Mouse (Mus musculus): ENCODE measurements around the gene Lars2. TPM values are rescaled to one million over a fixed set of nuclear protein-coding genes. Genes with fewer than 3 reads are reported as not detected.
"Not testable (repeated sequence)": the region's sequence is repeated elsewhere in the genome, so short reads cannot be mapped to it uniquely, and the experiment has no call there.

Lars2 gene
- total and polyA plus RNA-seq, 3 experiments: 634 to 10,095 (median 684) TPM

DNA sequence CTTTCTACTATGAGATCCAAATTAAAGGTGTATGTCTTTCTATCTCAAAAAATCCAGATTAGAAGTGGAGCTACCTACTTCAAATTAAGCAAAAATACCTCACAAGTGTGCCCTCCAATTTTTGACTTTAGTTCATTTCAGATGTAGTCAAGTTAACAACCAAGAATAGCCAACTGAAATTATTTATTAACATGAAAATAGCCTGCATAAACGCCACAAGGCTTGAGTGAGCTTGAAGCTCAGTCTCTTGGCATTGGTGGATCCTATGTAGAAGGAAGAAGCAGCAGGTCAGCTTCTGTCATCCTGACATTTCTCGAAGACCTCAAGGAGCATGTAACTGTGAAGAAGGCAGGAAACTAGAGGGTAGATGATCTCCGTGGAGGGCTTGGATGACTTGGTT is 38.4 kb upstream of the Lars2 start:
- peaks cover 0 to 10% of the 10 kb centered on the region in 2 experiments; a peak in 3 of 4 replicates for H3K27me3 ChIP-seq (ENCODE audit: control insufficient read depth in 1 of 2, insufficient read depth in 2 of 2, low read length in 2 of 2)
- no peaks in the 10 kb centered on the region for H3K4me1 ChIP-seq (ENCODE audit: control insufficient read depth in 1 of 2, insufficient read depth in 2 of 2, low read length in 2 of 2)
- TF ChIP-seq USF1 (IDR thresholded peaks at IDR 0.05; ENCODE audit: low read depth, low read length) (no peak), ZNF384 (IDR thresholded peaks at IDR 0.05; ENCODE audit: low read depth, low read length) (no peak), ZKSCAN1 (IDR thresholded peaks at IDR 0.05; ENCODE audit: low read depth, low read length) (no peak)
- no peaks in the 10 kb centered on the region for H3K79me2 ChIP-seq (ENCODE audit: control insufficient read depth, insufficient read depth, low read length, poor library complexity)
- DNase-seq (ENCODE audit: low read depth, low spot score): no peak
- H3K4me3 ChIP-seq (ENCODE audit: control insufficient read depth in 1 of 2, insufficient read depth in 1 of 2, low read depth in 2 of 2, low read length in 2 of 2): no peak overlapping the region
- H3K9me3 ChIP-seq (replicated peaks; ENCODE audit: insufficient read depth, low read length): no peaks in the 10 kb centered on the region
- H3K36me3 ChIP-seq (ENCODE audit: control insufficient read depth in 1 of 2, insufficient read depth in 2 of 2, low read length in 2 of 2): no peaks in the 10 kb centered on the region
- H3K27ac ChIP-seq (ENCODE audit: control insufficient read depth, low read depth, low read length): no peak overlapping the region
- no peak overlapping the region for H3K9ac ChIP-seq (ENCODE audit: control insufficient read depth, low read depth, low read length, poor library complexity, severe bottlenecking)

DNA sequence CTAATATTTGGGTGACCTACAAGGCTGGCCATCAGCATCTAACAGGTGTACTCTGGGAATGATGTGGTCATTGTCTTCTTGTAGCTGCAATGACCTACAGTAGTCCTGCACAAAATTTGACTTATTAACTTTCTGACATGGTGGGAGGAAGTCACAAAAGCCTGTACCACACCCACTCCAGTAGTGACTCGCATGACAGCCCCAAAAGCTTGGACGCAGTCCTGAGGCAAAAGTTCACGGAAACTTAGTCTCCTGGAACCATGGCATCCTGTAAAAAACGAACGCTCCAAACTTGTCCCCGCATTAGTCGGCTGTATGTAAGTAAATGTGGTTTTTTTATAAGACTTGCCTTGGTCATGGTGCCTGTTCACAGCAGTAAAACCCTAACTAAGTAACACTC is 36.9 kb upstream of the Lars2 start:
- no peak for DNase-seq (ENCODE audit: low read depth, low spot score)
- Histone ChIP-seq H3K27ac (ENCODE audit: control insufficient read depth, low read depth, low read length) (no peak overlapping the region), H3K9ac (ENCODE audit: control insufficient read depth, low read depth, low read length, poor library complexity, severe bottlenecking) (no peak overlapping the region), H3K9me3 (replicated peaks; ENCODE audit: insufficient read depth, low read length) (no peaks in the 10 kb centered on the region), H3K79me2 (ENCODE audit: control insufficient read depth, insufficient read depth, low read length, poor library complexity) (no peaks in the 10 kb centered on the region), H3K27me3 (ENCODE audit: control insufficient read depth in 1 of 2, insufficient read depth in 2 of 2, low read length in 2 of 2) (peaks cover 0 to 4% of the 10 kb centered on the region in 2 experiments; a peak in 3 of 4 replicates), H3K4me1 (ENCODE audit: control insufficient read depth in 1 of 2, insufficient read depth in 2 of 2, low read length in 2 of 2) (no peaks in the 10 kb centered on the region), H3K36me3 (ENCODE audit: control insufficient read depth in 1 of 2, insufficient read depth in 2 of 2, low read length in 2 of 2) (no peaks in the 10 kb centered on the region), H3K4me3 (ENCODE audit: control insufficient read depth in 1 of 2, insufficient read depth in 1 of 2, low read depth in 2 of 2, low read length in 2 of 2) (no peak overlapping the region)
- TF ChIP-seq HCFC1 (IDR thresholded peaks at IDR 0.05; ENCODE audit: low read depth, low read length): no peak
- TF ChIP-seq USF1 (IDR thresholded peaks at IDR 0.05; ENCODE audit: low read depth, low read length): no peak
- no peak for TF ChIP-seq TCF12 (IDR thresholded peaks at IDR 0.05; ENCODE audit: low read depth, low read length)
- no peak for TF ChIP-seq KAT2A (conservative IDR thresholded peaks at IDR 0.05; ENCODE audit: low read depth, low read length)
- no peak for TF ChIP-seq POLR2AphosphoS2 (IDR thresholded peaks at IDR 0.05; ENCODE audit: low read length)
- TF ChIP-seq BHLHE40 (IDR thresholded peaks at IDR 0.05; ENCODE audit: borderline replicate concordance, low read depth, low read length): no peak
- no peak for TF ChIP-seq MAFK (IDR thresholded peaks at IDR 0.05; ENCODE audit: borderline replicate concordance, low read depth, low read length)
- TF ChIP-seq ZC3H11A (IDR thresholded peaks at IDR 0.05; ENCODE audit: low read depth, low read length): no peak
- no peak for TF ChIP-seq GABPA (IDR thresholded peaks at IDR 0.05; ENCODE audit: low read depth, low read length)
- no peak for TF ChIP-seq NELFE (IDR thresholded peaks at IDR 0.05; ENCODE audit: low read depth, low read length)
- no peak for TF ChIP-seq NRF1 (IDR thresholded peaks at IDR 0.05; ENCODE audit: insufficient read depth, low read depth, low read length, poor library complexity, severe bottlenecking)
- no peak for TF ChIP-seq CTCF (IDR thresholded peaks at IDR 0.05 in 2 of 3, conservative IDR thresholded peaks at IDR 0.05 in 1 of 3; ENCODE audit: control insufficient read depth in 1 of 3, insufficient read depth in 1 of 3, low read depth in 2 of 3, low read length in 3 of 3, poor library complexity in 1 of 3, severe bottlenecking in 1 of 3)
- TF ChIP-seq MAZ (IDR thresholded peaks at IDR 0.05; ENCODE audit: low read depth, low read length): no peak
- TF ChIP-seq USF2 (IDR thresholded peaks at IDR 0.05; ENCODE audit: borderline replicate concordance in 1 of 2, insufficient read depth in 1 of 2, low read depth in 1 of 2, low read length in 2 of 2): no peak
- TF ChIP-seq MXI1 (IDR thresholded peaks at IDR 0.05; ENCODE audit: low read depth, low read length): no peak
- no peak for TF ChIP-seq MYC (IDR thresholded peaks at IDR 0.05; ENCODE audit: low read depth, low read length)

DNA sequence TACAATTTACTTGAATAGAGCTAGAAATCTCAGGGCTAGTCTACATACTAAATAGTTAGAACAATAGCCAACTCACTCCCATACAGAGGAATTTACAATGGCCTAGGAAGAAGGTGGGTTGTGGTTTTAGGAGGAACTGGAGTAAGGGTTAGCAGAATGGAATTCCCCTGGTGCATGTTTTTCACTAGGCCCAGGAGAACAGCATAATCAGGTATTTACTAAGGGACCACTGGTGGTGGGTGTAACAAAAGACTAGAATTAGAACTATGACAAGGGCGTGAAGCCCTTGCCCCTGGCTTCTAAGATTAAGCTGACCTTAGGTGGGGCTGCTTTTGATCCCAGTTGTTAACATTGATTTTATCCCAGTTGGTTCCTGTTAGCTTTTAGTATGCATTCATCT is 36.5 kb upstream of the Lars2 start:
- not testable (repeated sequence) for H3K9ac ChIP-seq (ENCODE audit: control insufficient read depth, low read depth, low read length, poor library complexity, severe bottlenecking); H3K4me1 ChIP-seq (ENCODE audit: control insufficient read depth in 1 of 2, insufficient read depth in 2 of 2, low read length in 2 of 2); H3K9me3 ChIP-seq (replicated peaks; ENCODE audit: insufficient read depth, low read length); H3K36me3 ChIP-seq (ENCODE audit: control insufficient read depth in 1 of 2, insufficient read depth in 2 of 2, low read length in 2 of 2); H3K27ac ChIP-seq (ENCODE audit: control insufficient read depth, low read depth, low read length); DNase-seq (ENCODE audit: low read depth, low spot score); H3K79me2 ChIP-seq (ENCODE audit: control insufficient read depth, insufficient read depth, low read length, poor library complexity); H3K27me3 ChIP-seq (ENCODE audit: control insufficient read depth in 1 of 2, insufficient read depth in 2 of 2, low read length in 2 of 2); H3K4me3 ChIP-seq (ENCODE audit: control insufficient read depth in 1 of 2, insufficient read depth in 1 of 2, low read depth in 2 of 2, low read length in 2 of 2)
